Mouse (Mus musculus): Measurements from ENCODE around the gene Lars2.

DNA sequence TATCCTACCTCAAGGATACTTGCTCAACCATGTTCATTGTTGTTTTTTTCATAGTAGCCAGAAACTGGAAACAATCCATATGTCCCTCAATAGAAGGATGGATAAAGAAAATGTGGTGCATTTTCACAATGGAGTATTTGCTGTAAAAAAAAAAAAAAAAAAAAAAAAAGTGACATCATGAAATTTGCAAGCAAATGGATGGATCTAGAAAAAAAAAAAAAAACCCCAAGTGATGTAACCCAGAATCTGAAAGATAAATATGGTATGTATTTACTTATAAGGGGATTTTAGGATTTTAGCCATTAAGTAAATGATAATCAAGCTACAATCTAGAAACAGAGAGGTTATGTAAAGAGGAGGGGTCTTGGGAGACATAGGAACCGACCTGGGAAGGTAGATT is 1.4 kb upstream of the Lars2 start:
- no peak for TF ChIP-seq CTCF (IDR thresholded peaks at IDR 0.05; ENCODE audit: insufficient read depth, low read depth, low read length)
- no peak for TF ChIP-seq POLR2A (IDR thresholded peaks at IDR 0.05; ENCODE audit: insufficient read depth, low read depth, low read length)

Measured in olfactory bulb, adult 2 months (tissue).